Mouse (Mus musculus): ENCODE data around the gene Tyw1. TPM values are rescaled to one million over a fixed set of nuclear protein-coding genes. Genes with fewer than 3 reads are reported as not detected.

Tyw1 gene
- polyA plus RNA-seq, 1 experiment from 2014 or later = 25.2 TPM

DNA sequence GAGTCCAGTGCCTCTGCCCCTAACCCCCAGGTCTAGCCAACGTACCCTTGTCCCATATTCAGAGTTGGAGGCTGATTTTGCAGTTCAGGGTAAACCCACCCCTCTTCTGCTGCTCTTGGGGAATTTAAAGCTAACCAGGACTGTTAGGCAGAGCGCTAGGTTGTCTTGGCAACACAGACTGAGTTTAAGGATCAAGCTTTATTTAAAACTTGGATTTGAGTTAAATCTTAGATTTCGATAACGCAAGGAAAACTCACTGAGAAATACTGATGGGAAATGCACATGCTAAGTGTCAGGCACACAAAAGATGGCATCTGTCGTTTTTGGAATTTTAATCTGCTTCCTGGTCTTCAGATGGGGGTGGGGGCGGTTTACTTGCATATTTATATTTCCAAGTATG, 39.2 kb downstream of the Tyw1 start:
- H3K27me3 ChIP-seq (ENCODE audit: control insufficient read depth, insufficient read depth, low read length) = no peaks in the 10 kb centered on the region
- H3K9ac ChIP-seq (ENCODE audit: low read length) = no peak overlapping the region
- WGBS = 75% methylated on average over 6 of the region's 6 CpGs
- H3K4me3 ChIP-seq (replicated peaks; ENCODE audit: low read length) = no peak overlapping the region
- H3K36me3 ChIP-seq (ENCODE audit: control insufficient read depth, insufficient read depth, low read length) = peaks cover 3% of the 10 kb centered on the region; the same call in 1 of the 2 replicates
- H3K4me2 ChIP-seq (ENCODE audit: low read depth, low read length) = no peak overlapping the region
- H3K27ac ChIP-seq (ENCODE audit: low read length) = no peak overlapping the region
- ATAC-seq (ENCODE audit: insufficient read depth, low FRiP score) = no peak
- H3K9me3 ChIP-seq (replicated peaks; ENCODE audit: control insufficient read depth, low read length) = 0 out of 2 replicates have a peak, but pooled peaks cover 2% of the 10 kb centered on the region
- no peaks in the 10 kb centered on the region for H3K4me1 ChIP-seq (ENCODE audit: control insufficient read depth, insufficient read depth, low read length)

DNA sequence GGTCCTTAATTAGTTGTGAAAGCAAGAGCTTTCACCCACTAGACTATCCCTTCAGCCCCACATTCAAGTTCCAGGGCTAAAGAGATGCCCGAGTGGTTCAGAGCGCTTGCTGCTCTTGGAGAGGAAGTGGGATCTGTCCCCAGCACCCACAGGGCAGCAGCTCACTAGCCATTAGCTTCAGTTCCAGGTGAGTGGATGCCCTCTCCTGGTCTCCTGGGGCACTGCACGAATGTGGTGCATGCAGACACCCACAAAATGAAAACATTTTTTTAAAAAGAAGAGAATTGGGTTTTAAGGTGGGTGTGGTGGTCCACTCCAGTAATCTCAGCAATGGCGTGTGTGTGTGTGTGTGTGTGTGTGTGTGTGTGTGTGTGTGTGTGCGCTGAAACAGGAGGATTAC, 40.7 kb downstream of the Tyw1 start:
- no peak overlapping the region for H3K27ac ChIP-seq (ENCODE audit: low read length)
- no peak overlapping the region for H3K4me2 ChIP-seq (ENCODE audit: low read depth, low read length)
- no peak overlapping the region for H3K4me3 ChIP-seq (replicated peaks; ENCODE audit: low read length)
- WGBS = 84% methylated on average over 5 of the region's 5 CpGs
- H3K36me3 ChIP-seq (ENCODE audit: control insufficient read depth, insufficient read depth, low read length) = peaks cover 9% of the 10 kb centered on the region; the same call in 1 of the 2 replicates
- no peaks in the 10 kb centered on the region for H3K27me3 ChIP-seq (ENCODE audit: control insufficient read depth, insufficient read depth, low read length)
- H3K4me1 ChIP-seq (ENCODE audit: control insufficient read depth, insufficient read depth, low read length) = no peaks in the 10 kb centered on the region
- no peak for ATAC-seq (ENCODE audit: insufficient read depth, low FRiP score)
- H3K9me3 ChIP-seq (replicated peaks; ENCODE audit: control insufficient read depth, low read length) = no peaks in the 10 kb centered on the region
- no peak overlapping the region for H3K9ac ChIP-seq (ENCODE audit: low read length)

DNA sequence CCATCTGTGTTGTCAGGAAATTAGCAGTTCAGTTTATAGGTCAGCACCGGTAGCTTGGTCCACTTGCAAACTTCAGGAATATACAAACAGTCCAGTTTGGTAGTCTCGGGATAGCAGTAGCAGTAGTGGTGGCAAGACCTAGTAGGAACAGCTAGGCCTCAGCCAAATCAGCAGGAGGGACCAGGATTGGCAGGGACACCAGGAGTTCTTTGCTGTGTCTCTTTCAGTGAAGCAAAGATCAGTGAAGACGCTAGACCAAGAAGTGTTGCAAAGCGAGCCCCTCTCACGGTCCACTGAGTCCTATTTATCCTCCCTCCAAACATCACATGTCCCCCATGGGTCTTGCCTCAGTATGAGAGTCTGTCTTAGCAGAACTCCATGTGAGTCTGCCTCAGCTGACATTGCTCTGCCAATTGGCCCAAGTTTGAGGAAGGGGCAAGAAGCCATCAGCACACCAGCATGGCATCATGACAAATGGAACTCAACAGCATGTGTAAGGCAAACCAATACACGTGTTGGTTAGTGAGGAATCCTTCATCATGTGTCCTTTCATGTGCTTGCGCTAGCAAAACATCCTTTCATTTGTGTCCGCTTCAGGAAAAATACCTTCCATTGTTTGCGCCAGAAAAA, 43.5 kb downstream of the Tyw1 start:
- no peak for ATAC-seq (ENCODE audit: insufficient read depth, low FRiP score)
- 89% methylated on average over 9 of the region's 9 CpGs for WGBS
- H3K9me3 ChIP-seq (replicated peaks; ENCODE audit: control insufficient read depth, low read length) = no peaks in the 10 kb centered on the region
- no peak overlapping the region for H3K27ac ChIP-seq (ENCODE audit: low read length)
- no peaks in the 10 kb centered on the region for H3K4me1 ChIP-seq (ENCODE audit: control insufficient read depth, insufficient read depth, low read length)
- H3K9ac ChIP-seq (ENCODE audit: low read length) = no peak overlapping the region
- H3K4me3 ChIP-seq (replicated peaks; ENCODE audit: low read length) = no peak overlapping the region
- peaks cover 14% of the 10 kb centered on the region; the same call in 1 of the 2 replicates for H3K36me3 ChIP-seq (ENCODE audit: control insufficient read depth, insufficient read depth, low read length)
- no peak overlapping the region for H3K4me2 ChIP-seq (ENCODE audit: low read depth, low read length)
- no peaks in the 10 kb centered on the region for H3K27me3 ChIP-seq (ENCODE audit: control insufficient read depth, insufficient read depth, low read length)

DNA sequence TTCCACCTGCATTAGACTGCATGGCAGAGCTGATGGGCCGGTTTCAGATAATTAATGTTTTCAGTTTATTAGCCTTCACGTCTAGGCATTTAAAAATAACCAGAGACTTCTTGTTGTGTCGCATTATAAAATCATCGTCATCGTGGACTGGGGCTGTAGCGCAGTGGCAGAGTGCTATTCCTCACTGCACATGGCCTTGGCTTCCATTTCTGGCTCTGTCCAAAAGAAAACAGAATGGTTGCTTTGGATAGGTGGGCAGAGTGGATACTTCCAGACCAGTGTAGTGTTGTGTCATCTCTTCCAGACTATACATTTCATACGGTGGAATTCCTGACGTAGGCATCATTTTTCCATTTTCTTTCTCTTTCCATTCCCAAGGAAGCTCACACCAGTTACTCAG, 44.1 kb downstream of the Tyw1 start:
- H3K36me3 ChIP-seq (ENCODE audit: control insufficient read depth, insufficient read depth, low read length) = peaks cover 16% of the 10 kb centered on the region; the same call in 1 of the 2 replicates
- WGBS = 94% methylated on average over 8 of the region's 8 CpGs
- no peak for ATAC-seq (ENCODE audit: insufficient read depth, low FRiP score)
- H3K4me3 ChIP-seq (replicated peaks; ENCODE audit: low read length) = no peak overlapping the region
- H3K27me3 ChIP-seq (ENCODE audit: control insufficient read depth, insufficient read depth, low read length) = no peaks in the 10 kb centered on the region
- H3K4me1 ChIP-seq (ENCODE audit: control insufficient read depth, insufficient read depth, low read length) = no peaks in the 10 kb centered on the region
- no peak overlapping the region for H3K4me2 ChIP-seq (ENCODE audit: low read depth, low read length)
- H3K27ac ChIP-seq (ENCODE audit: low read length) = no peak overlapping the region
- no peaks in the 10 kb centered on the region for H3K9me3 ChIP-seq (replicated peaks; ENCODE audit: control insufficient read depth, low read length)
- H3K9ac ChIP-seq (ENCODE audit: low read length) = no peak overlapping the region

DNA sequence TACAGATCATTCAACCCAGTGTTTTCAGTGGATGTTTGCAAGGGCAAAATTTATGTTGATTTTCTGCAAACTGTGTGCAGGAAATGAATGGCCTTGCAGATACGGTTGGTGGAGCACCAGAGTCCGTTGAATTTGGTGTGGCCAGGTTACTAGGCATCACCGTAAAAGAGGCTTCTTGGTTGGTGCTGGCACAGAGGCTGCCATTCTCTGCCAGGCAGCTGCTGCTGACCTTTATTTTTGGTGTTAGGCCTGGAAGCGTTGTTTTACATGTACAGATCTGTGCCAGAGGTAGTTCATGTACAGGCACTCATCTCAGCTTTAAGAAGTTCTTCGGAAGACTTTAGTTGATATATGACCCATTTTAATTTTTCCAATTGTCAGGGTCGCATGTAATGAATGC, 48.2 kb downstream of the Tyw1 start:
- Histone ChIP-seq H3K27ac (ENCODE audit: low read length) (no peak overlapping the region), H3K9ac (ENCODE audit: low read length) (no peak overlapping the region), H3K4me2 (ENCODE audit: low read depth, low read length) (no peak overlapping the region), H3K36me3 (ENCODE audit: control insufficient read depth, insufficient read depth, low read length) (peaks cover 19% of the 10 kb centered on the region; the same call in 1 of the 2 replicates), H3K9me3 (replicated peaks; ENCODE audit: control insufficient read depth, low read length) (no peaks in the 10 kb centered on the region), H3K27me3 (ENCODE audit: control insufficient read depth, insufficient read depth, low read length) (no peaks in the 10 kb centered on the region), H3K4me3 (replicated peaks; ENCODE audit: low read length) (no peak overlapping the region), H3K4me1 (ENCODE audit: control insufficient read depth, insufficient read depth, low read length) (no peaks in the 10 kb centered on the region)
- WGBS = 81% methylated on average over 6 of the region's 6 CpGs
- ATAC-seq (ENCODE audit: insufficient read depth, low FRiP score) = no peak

DNA sequence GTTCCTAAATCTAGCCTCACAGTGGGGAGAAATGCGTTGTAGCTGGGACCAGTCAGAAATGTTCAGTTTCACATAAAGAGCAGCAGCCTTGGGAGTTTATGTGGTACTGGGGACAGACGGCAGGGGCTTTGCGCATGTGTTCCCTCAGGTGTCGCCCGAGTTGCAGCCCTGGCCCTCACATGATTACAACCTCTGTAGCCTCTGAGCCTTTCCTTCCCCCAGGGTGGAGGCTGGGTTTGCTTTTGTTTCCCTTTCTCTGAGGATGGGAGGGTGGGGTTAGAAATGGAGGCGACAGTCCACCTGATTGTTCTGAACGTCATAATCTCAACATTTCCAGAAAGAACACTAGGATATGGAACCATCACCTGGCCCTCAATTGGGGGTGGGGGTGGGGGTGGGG, 52.5 kb downstream of the Tyw1 start:
- 71% methylated on average over 7 of the region's 7 CpGs for WGBS
- 0 out of 2 replicates have a peak, but pooled peaks cover 9% of the 10 kb centered on the region for H3K36me3 ChIP-seq (ENCODE audit: control insufficient read depth, insufficient read depth, low read length)
- H3K9me3 ChIP-seq (replicated peaks; ENCODE audit: control insufficient read depth, low read length) = no peaks in the 10 kb centered on the region
- no peak overlapping the region for H3K4me2 ChIP-seq (ENCODE audit: low read depth, low read length)
- H3K27ac ChIP-seq (ENCODE audit: low read length) = no peak overlapping the region
- ATAC-seq (ENCODE audit: insufficient read depth, low FRiP score) = no peak
- no peak overlapping the region for H3K4me3 ChIP-seq (replicated peaks; ENCODE audit: low read length)
- H3K27me3 ChIP-seq (ENCODE audit: control insufficient read depth, insufficient read depth, low read length) = no peaks in the 10 kb centered on the region
- no peak overlapping the region for H3K9ac ChIP-seq (ENCODE audit: low read length)
- no peaks in the 10 kb centered on the region for H3K4me1 ChIP-seq (ENCODE audit: control insufficient read depth, insufficient read depth, low read length)

DNA sequence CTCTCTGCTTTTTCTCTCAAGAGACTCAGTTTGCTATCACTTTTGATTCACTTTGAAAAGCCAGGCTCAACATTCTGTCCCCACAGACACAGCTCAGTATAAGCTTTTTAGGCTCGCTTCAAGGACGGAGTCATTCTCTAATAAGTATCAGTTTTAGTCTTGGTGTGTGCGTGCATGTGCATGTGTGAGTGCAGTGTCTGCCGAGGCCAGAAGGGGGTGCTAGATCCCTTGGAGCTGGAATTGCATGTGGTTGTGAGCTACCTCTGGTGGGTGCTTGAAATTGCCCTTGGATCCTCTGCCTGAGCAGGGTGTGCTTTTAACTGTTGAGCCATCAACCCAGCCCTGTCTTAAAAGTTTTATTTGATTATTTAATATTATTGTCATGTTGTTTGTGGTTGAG, 54.7 kb downstream of the Tyw1 start:
- ATAC-seq (ENCODE audit: insufficient read depth, low FRiP score) = no peak
- no peak overlapping the region for H3K4me3 ChIP-seq (replicated peaks; ENCODE audit: low read length)
- H3K9me3 ChIP-seq (replicated peaks; ENCODE audit: control insufficient read depth, low read length) = no peaks in the 10 kb centered on the region

DNA sequence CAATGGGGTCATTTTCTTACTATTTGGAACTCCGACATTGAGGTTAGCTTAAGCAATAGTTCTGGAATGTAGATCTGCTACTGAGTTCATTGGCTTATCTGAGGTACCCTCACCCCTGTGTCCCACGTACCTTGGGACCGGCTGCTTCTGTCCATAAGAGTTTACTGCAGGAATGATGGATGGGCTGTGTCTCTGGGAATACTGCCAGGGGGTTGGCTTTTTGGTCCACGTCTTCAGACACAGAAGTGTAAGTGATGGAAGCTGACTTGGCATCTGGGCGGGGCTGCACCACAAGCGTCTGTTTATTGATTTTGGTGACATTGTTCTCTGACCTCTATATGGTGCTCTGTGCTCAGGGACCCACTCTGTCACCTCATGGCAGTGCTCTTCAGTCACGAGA, 55.4 kb downstream of the Tyw1 start:
- Histone ChIP-seq H3K27ac (ENCODE audit: low read length) (no peak overlapping the region), H3K27me3 (ENCODE audit: control insufficient read depth, insufficient read depth, low read length) (no peaks in the 10 kb centered on the region), H3K4me1 (ENCODE audit: control insufficient read depth, insufficient read depth, low read length) (no peaks in the 10 kb centered on the region), H3K4me3 (replicated peaks; ENCODE audit: low read length) (no peak overlapping the region), H3K9me3 (replicated peaks; ENCODE audit: control insufficient read depth, low read length) (no peaks in the 10 kb centered on the region), H3K9ac (ENCODE audit: low read length) (no peak overlapping the region), H3K36me3 (ENCODE audit: control insufficient read depth, insufficient read depth, low read length) (0 out of 2 replicates have a peak, but pooled peaks cover 3% of the 10 kb centered on the region), H3K4me2 (ENCODE audit: low read depth, low read length) (no peak overlapping the region)
- WGBS = 36% methylated on average over 7 of the region's 7 CpGs
- ATAC-seq (ENCODE audit: insufficient read depth, low FRiP score) = no peak

More for the DNA sequence above, 54.7 kb downstream of the Tyw1 start:
- Histone ChIP-seq H3K36me3 (ENCODE audit: control insufficient read depth, insufficient read depth, low read length) (0 out of 2 replicates have a peak, but pooled peaks cover 3% of the 10 kb centered on the region), H3K4me1 (ENCODE audit: control insufficient read depth, insufficient read depth, low read length) (no peaks in the 10 kb centered on the region), H3K4me2 (ENCODE audit: low read depth, low read length) (no peak overlapping the region), H3K27me3 (ENCODE audit: control insufficient read depth, insufficient read depth, low read length) (no peaks in the 10 kb centered on the region), H3K9ac (ENCODE audit: low read length) (no peak overlapping the region), H3K27ac (ENCODE audit: low read length) (no peak overlapping the region)
- 98% methylated on average over 4 of the region's 4 CpGs for WGBS

DNA sequence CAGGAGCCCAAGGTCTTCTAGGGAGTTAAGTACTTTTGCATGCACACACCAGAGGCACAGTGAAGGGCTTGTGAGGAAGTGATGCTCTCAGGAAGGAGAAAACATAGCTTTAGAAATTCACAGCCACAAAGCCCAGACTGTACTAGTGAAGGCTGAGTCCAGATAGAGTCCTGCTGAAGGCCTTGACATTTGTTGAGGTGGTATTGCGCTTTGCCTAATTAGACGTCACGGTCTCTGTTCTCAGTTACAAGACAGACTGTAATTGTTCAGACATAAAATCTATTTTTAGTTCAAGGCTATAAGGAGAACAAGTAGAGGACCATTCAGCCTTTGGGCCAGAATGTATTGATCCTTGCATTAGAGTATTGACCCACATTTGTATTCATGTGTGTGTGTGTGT, 58.1 kb downstream of the Tyw1 start:
- no peaks in the 10 kb centered on the region for H3K9me3 ChIP-seq (replicated peaks; ENCODE audit: control insufficient read depth, low read length)
- no peak for ATAC-seq (ENCODE audit: insufficient read depth, low FRiP score)
- H3K27ac ChIP-seq (ENCODE audit: low read length) = no peak overlapping the region
- H3K4me2 ChIP-seq (ENCODE audit: low read depth, low read length) = no peak overlapping the region
- H3K4me3 ChIP-seq (replicated peaks; ENCODE audit: low read length) = no peak overlapping the region
- H3K4me1 ChIP-seq (ENCODE audit: control insufficient read depth, insufficient read depth, low read length) = no peaks in the 10 kb centered on the region
- WGBS = 87% methylated on average over 3 of the region's 3 CpGs
- H3K27me3 ChIP-seq (ENCODE audit: control insufficient read depth, insufficient read depth, low read length) = no peaks in the 10 kb centered on the region
- H3K9ac ChIP-seq (ENCODE audit: low read length) = no peak overlapping the region
- H3K36me3 ChIP-seq (ENCODE audit: control insufficient read depth, insufficient read depth, low read length) = 0 out of 2 replicates have a peak, but pooled peaks cover 3% of the 10 kb centered on the region
